Mouse (Mus musculus) gastrocnemius, postnatal 10 days (tissue): ENCODE results near the gene Tlx3. TPM values are rescaled to one million over a fixed set of nuclear protein-coding genes. Genes with fewer than 3 reads are reported as not detected.

Source experiments
- DNase-seq: peaks from one replicate; pipeline ENCODE4 v3.0.0; 2021; ENCODE audit warnings: mixed read lengths
- long read RNA-seq, 2 experiments: library from polyadenylated mRNA; stranded (forward); transcript quantifications; one replicate each; pipeline ENCODE4 v2.0.0; 2021
- total RNA-seq, 2 experiments: library from RNA; stranded (reverse); gene quantifications; 2 replicates each; pipeline ENCODE4 v1.2.3; 2021

The Tlx3 gene
- total RNA-seq = not detected
- long read RNA-seq, experiment 1 = 0 reads
- long read RNA-seq, experiment 2 = 0 reads

- DNase-seq = peak; percentile 30
Observed at GRCm38 (mm10) chr11:33203383-33204328, at the start of gene Tlx3. Gene Tlx3 (minus strand): TSS chr11:33203589.

DNA sequence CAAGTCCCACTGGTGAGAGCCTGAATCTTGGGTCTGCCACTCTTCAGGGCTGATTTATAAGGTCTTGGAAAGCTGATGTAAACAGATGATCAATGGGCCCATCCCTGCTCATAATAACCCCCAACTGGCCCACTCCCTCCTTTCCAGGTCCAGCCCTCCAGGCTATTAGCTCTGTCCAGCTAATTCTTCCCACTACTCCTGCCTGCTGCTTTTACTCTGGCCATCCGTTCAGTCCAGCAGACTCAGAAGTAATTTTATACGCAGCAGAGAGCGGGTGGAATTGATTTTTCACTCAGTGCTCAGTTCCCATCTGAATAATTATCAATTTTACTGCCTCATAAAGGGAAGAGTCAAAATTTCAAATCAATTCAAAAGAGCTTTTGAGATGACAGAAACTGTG, 36.9 kb upstream of the Tlx3 start:
- no peak for DNase-seq

GRCm38 (mm10) chr11:33234134-33234533, 30.7 kb upstream of the Tlx3 start:
- no peak for DNase-seq

DNA sequence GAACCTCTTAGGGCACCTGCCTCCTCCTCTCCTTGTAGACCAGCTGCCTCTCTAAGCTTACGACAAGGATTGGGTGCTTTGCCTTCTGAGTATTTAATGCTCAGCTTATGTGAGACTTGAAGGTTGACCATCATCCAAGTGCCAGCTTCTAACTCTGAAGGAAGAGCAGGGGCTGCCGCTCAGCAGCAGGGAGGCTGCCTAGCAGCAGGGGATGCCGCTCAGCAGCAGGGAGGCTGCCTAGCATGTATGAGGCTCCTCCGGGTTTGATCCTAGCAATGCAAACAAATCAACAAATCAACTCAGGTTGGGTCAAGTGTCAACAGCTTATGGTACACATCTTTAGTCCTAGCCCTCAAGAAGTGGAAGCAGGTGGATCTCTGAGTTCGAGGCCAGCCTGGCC, 28.7 kb upstream of the Tlx3 start:
- no peak for DNase-seq

GRCm38 (mm10) chr11:33228186-33228585, 24.8 kb upstream of the Tlx3 start:
- DNase-seq = no peak

- no peak for DNase-seq
Observed at GRCm38 (mm10) chr11:33226516-33226915, 23.1 kb upstream of the Tlx3 start.

- no peak for DNase-seq
Observed at GRCm38 (mm10) chr11:33221566-33222365, 18.4 kb upstream of the Tlx3 start.

DNA sequence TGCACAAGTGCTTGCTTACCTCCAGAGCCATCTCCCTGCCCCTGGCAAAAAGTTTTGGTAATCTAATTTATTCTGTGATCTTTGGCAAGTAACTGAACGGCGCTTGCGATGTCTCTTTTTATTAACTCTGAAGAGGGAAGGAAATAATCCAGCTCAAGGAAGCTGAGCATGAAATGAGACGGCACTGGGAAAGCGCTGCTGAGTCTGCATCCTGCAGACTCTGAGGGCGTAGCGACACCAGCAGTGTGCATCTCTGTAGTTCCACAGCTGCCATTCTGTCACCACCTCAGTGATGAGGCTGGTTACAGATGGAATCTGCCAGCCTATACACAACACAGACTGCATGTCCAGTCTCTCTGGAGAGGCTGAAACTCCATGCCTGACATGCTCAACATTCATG, 17.4 kb upstream of the Tlx3 start:
- DNase-seq = no peak

GRCm38 (mm10) chr11:33217384-33218079, 14.1 kb upstream of the Tlx3 start:
- no peak for DNase-seq

DNA sequence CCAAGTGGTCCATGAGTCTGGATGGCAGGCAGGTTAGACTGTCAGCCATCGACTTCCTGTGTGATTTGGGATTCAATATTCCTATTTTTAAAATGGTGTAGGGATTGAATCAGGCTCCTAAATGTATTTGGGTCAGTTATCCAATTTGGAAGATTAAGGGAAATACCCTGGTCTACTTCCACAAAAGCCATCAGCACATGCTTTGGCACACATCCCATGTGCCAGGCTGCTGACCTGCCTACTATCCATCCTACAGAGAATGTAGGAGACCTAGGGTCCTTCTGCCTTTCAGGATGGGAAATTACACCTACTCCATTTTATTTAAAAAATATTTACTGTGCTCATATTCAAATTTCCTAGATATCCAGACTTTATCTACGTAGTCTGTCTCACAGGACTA, 4.0 kb upstream of the Tlx3 start:
- no peak for DNase-seq

DNA sequence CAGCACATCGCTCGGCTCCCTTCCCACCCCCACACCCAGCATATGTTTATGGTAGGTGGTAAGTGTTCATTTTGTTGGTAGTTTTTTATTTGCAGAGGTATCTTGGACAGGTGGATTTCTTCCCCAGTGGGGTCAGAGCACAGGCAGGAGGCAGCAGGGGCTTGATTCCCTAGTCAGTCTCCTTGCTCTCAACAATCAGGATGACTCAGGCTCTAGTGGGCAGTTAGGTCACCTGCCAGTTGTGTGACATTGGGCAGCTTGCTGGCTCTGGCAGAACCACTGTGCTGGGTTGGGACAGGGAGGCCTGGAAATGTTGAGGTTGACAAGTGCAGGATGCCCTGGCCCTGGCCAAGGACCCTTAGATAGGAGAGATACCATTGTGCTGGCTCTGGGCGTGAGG, 1.6 kb upstream of the Tlx3 start:
- no peak for DNase-seq

- no peak for DNase-seq
Observed at GRCm38 (mm10) chr11:33204329-33204705, 928 bp upstream of the Tlx3 start.

DNA sequence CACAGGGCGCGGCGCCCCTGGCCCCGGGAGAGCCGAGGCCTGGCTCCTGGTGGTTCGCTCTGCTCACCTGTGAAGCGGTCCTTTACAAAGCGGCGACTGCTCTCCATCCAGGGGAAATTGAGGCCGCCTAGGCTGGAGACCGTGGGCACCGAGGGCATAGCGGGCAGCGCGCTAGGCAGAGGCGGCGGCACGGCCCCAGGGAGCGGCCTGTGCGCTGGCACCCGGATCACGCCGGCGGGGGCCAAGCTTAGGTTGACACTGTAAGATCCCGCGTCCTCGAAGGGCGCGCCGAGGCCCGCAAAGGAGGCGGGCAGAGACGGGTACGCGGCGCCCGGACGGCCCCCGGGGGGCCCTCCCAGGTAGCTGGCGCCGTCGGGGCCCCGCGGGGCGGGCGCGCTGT, 417 bp downstream of the Tlx3 start:
- no peak for DNase-seq

DNA sequence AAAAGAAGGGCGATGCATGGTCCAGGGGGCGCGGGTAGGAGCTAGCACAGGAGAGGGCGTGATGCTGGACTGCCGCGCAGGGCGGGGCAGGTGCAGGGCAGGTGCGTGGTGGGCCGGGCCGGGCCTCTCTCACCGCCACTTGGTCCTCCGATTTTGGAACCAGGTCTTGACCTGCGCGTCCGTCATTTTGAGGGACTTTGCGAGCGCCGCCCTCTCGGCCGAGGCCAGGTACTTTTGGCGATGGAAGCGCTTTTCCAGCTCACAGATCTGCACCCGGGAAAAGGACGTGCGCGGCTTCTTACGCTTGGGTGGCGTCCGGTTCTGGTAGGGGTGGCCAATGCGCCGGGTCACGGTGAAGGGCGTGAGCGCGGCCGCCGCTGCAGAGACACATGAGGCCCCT, 1.1 kb downstream of the Tlx3 start:
- no peak for DNase-seq

DNA sequence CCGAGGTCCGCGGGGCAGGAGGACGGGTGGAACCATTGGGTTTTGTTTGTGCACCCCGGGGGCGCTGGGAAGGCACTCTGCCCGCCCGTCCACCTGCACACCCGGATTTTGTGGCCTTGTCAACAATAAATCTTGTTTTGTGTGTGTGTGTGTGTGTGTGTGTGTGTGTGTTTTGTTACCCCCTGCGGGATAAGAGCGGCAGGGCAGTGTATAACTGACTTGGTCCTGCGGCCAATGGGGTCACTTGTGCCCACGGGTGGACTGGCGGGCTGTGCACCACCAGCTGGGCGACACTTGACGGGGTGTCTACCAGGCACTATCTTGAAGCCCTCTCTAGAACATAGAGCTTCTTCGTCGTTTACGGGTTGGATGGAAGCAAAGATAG, 1.8 kb downstream of the Tlx3 start:
- no peak for DNase-seq

DNA sequence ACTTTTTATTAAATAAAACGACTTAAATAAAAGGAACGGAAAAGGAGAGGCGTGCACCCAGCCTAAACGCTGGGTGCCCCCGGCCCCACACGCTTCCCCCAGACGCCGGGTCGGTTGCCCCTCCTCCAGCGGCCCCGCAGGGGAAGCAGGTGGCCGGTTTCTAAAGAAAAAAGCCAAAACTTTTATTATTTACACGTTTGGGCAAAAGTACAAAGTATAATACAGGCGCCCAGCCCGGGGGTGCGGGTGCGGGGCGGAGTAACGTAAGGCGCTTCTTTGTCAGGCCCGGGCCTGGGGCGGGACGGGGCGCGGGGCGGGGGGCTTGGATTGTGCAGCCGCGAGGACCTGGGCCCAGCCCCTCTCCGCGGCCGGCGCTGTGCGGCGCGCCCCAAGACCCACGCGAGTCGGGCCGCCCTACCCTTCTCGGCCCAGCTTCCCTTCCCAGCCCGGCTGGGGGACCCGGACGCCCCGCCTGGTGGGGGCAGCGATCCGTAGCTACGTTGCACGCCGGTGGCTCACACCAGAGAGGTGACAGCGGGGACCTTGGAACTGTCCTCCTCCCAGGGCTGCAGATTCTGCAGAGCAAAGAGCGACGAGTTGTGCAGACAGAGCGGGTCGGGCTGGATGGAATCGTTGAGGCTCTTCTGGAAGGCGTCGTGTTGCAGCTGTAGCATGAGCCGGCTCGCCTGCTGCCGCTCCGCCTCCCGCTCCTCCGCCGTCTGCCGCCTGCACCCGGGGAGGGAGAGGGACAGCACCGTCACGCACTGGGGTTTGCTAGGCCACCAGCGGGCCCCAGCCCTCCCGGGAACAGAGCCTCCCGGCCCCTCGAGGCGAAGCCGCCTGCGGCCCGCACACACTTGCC, 2.4 kb downstream of the Tlx3 start:
- peak; percentile 44 for DNase-seq

- DNase-seq = peak; percentile 33
Observed at GRCm38 (mm10) chr11:33199906-33200763, 3.3 kb downstream of the Tlx3 start.

DNA sequence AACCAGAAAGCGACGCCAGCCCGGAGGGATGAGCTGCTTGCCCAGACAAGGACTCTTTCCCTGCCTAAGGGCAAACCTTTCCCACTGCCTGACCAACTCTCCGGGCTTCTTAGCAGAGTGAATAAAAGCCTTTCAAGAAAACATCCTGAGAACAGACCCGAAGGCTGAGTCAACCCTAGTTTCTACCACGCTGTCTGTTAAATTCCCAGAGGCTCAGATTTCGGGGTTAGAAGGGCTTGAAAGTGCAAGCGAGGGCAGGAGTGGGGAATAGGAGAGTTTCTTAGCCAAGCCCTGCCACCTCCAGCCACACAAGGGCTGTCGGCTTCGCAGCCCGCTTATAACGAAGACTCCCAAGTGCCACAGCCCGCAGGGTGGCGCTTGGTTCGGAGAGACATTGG, 4.3 kb downstream of the Tlx3 start:
- no peak for DNase-seq

DNA sequence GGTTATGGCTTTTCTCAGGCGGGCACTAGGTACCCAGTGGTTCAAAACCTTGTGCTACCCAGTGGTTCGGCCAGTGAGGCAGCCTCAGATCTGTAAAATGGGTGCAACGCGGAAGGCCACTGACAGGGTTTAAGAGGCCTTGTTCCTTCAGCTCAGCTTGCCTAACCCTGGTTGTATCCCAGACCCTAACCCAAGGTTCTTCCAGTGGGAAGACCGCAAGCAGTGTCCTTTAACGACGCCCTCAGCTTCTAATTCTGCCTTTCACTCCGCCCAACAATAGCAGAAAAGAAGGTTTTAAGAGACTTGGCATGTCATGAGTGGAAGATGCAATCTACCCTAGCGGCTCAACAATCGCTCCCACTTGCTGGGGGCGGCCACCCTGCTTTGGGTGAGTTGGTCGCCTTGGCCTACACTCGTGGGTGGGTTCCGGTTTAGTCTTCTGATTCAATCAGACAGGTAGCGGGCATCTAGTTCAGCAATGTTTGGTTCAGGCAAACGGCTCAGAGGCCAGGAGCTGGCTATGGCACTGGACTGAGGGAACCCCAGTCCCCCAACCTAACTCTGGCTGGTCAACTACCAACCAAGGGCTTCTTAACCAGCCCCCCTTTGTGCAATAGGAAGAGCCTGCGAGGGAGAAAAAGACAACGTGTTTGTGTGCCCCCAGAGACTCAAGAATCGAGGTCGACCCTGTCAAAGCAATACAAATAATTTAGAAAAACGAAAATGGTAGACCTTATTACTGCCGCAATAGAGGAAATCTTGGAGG, 4.9 kb downstream of the Tlx3 start:
- no peak for DNase-seq

GRCm38 (mm10) chr11:33197673-33198072, 5.7 kb downstream of the Tlx3 start:
- DNase-seq = no peak
